Mouse (Mus musculus) spleen, adult 18-20 months (tissue): ENCODE results near the gene C87499.
A peak's percentile ranks its signal among the peaks of the same experiment; 100 is the strongest.

Experiments used
- DNase-seq, 2 experiments: peaks; one replicate each; pipeline ENCODE4 v3.0.0; 2022; ENCODE audit warnings: mixed read lengths in 2 of 2

C87499 gene

GRCm38 (mm10) chr4:88634311-88634710 lies at the start of gene C87499:
Gene C87499 (minus strand): TSS chr4:88634411.
- DNase-seq, result no peak

GRCm38 (mm10) chr4:88683812-88684211 lies 49.6 kb upstream of the C87499 start, which contains the start of gene Ifna2:
Gene Ifna2 (minus strand): TSS chr4:88683912.
- DNase-seq, result no peak

- no peak for DNase-seq
Observed at GRCm38 (mm10) chr4:88681353-88681752, 47.1 kb upstream of the C87499 start.

GRCm38 (mm10) chr4:88680362-88680761 lies 46.2 kb upstream of the C87499 start:
- DNase-seq, result peak in 1 of 2 experiments; percentile 27

GRCm38 (mm10) chr4:88676824-88677223 lies 42.6 kb upstream of the C87499 start, which contains the start of gene Ifna16:
Gene Ifna16 (minus strand): TSS chr4:88676924.
- DNase-seq, result no peak

- no peak for DNase-seq
Observed at GRCm38 (mm10) chr4:88655461-88655860, 21.2 kb upstream of the C87499 start.

- DNase-seq, result no peak
Observed at GRCm38 (mm10) chr4:88653644-88654043, 19.4 kb upstream of the C87499 start.

- DNase-seq, result no peak
Observed at GRCm38 (mm10) chr4:88644359-88644758, 10.1 kb upstream of the C87499 start, which contains the start of gene Ifna13. Gene Ifna13 (minus strand): TSS chr4:88644459.

- no peak for DNase-seq
Observed at GRCm38 (mm10) chr4:88642526-88642925, 8.3 kb upstream of the C87499 start.

- DNase-seq, result peak; percentile 66 to 93
Observed at GRCm38 (mm10) chr4:88641077-88641831, 7.0 kb upstream of the C87499 start.

GRCm38 (mm10) chr4:88640704-88641076 lies 6.5 kb upstream of the C87499 start:
- no peak for DNase-seq

- no peak for DNase-seq
Observed at GRCm38 (mm10) chr4:88603276-88603675, 30.9 kb downstream of the C87499 start, which contains the start of gene Ifna12. Gene Ifna12 (minus strand): TSS chr4:88603376.

GRCm38 (mm10) chr4:88592285-88592684 lies 41.9 kb downstream of the C87499 start, which contains the start of gene Ifna9:
Gene Ifna9 (minus strand): TSS chr4:88592385.
- no peak for DNase-seq
